Mouse (Mus musculus) frontal cortex, postnatal 25 days (tissue): ENCODE measurements around the gene Pla2g16.

Experiments
- DNase-seq, 2 experiments: peaks; one replicate each; pipeline ENCODE4 v3.0.0; 2022; ENCODE audit warnings: low spot score in 2 of 2

Gene Pla2g16

GRCm38 (mm10) chr19:7557328-7557822, at the start of gene Pla2g16:
Gene Pla2g16 (plus strand): TSS chr19:7557459.
- no peak for DNase-seq

- no peak for DNase-seq
These were observed 49.2 kb upstream of the Pla2g16 start for GRCm38 (mm10) chr19:7508026-7508425.

GRCm38 (mm10) chr19:7516437-7516836, 40.8 kb upstream of the Pla2g16 start:
- no peak for DNase-seq

DNA sequence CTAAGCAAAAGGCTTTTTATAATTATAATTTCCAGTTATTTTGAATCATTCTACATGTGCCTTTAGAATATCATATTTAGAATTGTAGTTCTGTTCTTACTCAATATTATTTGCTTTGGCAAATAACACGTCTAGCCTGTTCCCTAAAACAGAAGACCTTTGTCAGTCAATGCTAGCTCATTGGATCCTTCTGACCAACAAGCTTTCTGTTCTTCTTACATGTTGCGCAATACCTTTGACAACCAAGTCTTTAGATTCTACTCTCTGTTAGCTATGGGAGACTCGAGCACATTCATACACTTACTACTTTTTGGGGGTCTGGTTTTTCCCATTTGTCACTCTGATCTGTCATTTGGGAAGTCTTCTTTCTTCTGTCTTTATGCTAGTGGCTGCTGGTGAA, 35.6 kb upstream of the Pla2g16 start:
- DNase-seq = no peak

- no peak for DNase-seq
These were observed 34.4 kb upstream of the Pla2g16 start for GRCm38 (mm10) chr19:7522856-7523255.

DNA sequence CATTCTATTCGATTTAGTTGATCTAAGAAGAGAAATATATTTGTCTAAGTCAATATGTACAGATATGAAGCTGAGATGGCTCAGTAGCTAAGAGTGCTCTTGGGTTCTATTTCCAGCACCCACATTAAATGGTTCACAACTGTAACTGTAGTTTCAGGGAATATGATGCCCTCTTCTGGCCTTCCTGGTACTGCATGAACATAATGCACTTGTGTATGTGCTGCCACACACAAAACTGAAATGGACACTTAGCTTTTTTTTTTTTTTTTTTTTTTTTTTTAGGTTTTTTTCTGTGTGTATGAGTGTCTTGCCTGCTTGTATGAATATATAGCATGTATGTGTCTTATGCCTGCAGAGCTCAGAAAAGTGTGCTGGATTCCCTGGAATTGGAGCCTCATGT, 34.0 kb upstream of the Pla2g16 start:
- no peak for DNase-seq

DNA sequence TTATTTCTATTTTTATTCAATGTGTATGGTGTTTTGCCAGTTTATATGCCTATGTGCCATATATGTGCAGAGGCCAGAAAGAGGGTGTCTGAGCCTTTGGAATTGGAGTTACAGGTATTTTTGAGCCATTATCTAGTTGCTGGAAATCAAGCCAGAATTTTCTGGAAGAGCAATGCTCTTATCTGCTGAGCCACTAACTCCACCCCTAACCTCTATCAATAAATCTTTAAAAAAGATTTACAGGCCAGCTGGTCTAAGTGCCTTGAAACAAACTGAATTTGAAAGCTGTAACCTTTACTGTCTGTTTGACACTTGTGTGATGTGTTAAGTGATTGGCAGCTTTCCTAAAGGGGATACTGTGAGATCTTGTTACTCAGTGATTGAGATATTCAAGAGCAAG, 33.5 kb upstream of the Pla2g16 start:
- DNase-seq = no peak

DNA sequence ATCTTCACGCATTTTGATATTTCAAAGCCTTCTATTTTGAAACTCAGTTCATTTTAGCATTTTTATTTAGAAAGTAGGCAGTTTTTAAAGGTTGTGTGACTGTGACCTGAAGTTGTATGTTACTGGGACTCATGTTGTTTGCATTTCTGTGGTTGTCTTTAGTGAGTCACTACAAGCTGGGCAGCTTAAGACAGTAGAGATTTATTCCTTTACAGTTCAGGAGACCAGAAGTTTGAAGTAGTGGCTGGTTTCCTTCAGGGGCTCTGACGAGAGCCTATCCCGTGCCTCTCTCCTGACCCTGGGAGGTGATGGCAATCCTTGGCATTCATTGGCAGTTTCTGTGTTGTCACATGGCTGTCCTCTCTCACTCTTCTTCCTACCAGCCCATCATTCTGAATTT, 32.4 kb upstream of the Pla2g16 start:
- DNase-seq = no peak

- DNase-seq = peak; percentile 35 to 57
These were observed 28.4 kb upstream of the Pla2g16 start for GRCm38 (mm10) chr19:7528639-7529428.

DNA sequence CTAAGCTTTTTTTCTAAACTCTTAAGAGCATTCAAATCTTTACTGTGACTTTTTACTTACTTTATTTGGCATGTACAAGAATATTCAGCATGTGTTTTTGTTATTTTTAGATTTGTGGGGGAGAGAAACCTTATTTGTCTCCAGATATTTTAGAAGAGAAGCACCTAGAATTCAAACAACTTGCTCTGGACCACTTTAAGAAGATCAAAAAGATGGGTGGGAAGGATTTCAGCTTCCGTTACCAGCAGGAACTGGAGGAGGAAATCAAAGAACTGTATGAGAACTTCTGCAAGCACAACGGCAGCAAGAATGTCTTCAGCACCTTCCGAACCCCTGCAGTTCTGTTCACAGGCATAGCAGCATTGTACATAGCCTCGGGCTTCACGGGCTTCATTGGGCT, 25.4 kb upstream of the Pla2g16 start:
- DNase-seq = no peak

DNA sequence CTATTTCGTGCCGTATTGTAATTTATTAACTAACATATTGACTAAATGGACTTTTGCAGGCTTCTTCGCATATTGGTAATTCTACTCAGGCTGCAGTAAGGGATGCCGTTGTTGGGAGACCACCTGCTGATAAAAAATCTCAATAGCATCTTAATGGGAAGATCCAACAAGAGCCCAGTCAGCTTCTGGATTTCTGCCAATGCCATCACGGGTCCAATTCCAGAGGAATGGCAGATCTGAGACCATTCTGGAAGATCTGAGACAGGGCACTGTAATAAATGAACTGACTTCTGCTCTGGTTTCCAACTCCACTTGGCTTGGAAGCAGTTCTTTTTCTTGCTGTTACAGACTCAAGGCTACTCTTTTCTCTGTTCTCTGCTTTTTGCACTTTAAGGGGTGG, 23.4 kb upstream of the Pla2g16 start:
- DNase-seq = no peak

DNA sequence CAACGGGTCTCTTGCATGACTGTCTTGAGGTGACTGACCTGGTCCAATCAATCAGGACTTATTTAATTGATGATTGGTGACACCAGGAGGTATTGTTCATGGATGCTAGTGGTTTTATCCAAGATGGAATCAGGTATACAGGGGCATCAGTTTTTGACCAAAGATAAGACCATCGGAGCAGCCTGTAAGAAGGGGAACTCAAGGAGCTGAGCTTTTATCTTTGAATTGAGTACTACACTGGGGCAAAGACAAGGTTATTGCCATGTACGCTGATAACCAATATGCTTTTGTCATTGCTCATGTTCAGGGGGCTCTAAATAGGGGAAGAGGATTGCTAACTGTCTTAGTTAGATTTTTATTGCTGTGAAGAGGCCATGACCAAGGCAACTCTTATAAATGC, 8.3 kb upstream of the Pla2g16 start:
- DNase-seq = no peak

GRCm38 (mm10) chr19:7551550-7552300, 5.5 kb upstream of the Pla2g16 start:
- no peak for DNase-seq

DNA sequence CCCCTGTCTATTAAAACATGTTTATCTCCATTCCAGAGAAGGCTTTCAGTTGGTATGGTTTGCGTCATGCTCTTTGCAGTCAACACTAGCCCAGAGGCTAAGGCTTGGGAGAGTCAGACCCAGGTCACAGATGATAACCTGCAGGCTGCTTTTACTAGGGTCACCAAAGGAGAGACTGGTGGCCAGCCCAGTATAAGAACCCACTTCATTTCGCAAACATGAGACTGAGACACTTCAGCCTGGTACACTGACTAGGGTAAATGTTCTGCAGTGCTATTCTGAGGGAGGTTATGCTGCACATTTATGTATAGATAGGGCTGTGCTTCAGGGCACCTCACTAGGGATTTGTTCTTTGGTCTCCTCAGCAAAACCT, 5.0 kb upstream of the Pla2g16 start:
- no peak for DNase-seq

DNA sequence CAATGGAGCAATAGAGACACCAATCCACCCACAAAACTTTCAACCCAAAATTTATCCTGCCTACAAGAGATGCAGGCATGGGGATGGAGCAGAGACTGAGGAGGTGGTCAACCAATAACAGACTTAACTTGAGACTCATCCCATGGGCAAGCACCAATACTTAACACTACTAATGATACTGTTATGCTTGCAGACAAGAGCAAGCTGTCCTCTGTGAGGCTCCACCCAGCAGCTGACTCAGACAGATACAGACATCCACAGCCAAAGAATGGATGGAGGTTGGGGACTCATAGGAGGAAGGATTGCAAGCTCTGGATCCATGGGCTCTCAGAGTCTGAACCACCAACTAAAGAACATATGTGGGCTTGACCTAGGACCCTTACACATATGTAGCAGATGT, 3.8 kb upstream of the Pla2g16 start:
- no peak for DNase-seq

DNA sequence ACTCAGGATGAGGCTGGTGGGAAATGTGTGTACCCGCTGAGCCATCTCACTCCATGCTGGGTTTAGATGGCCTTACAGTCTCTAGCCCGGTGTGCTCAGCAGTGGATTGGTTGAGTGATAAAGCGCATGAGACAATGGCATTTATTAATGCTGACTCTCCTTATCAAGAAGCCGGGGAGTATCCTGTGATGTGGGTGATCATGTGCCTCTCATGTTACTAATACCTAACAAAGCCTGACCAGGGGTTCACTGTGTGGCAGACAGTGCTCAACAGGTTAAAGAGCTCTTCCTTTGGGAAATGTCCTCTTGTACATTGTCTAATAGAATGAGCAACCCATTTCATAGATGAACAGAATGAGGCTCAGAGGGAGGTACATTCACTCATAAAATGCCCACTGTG, 2.4 kb upstream of the Pla2g16 start:
- no peak for DNase-seq

- DNase-seq = no peak
These were observed 618 bp upstream of the Pla2g16 start for GRCm38 (mm10) chr19:7556641-7557040.

DNA sequence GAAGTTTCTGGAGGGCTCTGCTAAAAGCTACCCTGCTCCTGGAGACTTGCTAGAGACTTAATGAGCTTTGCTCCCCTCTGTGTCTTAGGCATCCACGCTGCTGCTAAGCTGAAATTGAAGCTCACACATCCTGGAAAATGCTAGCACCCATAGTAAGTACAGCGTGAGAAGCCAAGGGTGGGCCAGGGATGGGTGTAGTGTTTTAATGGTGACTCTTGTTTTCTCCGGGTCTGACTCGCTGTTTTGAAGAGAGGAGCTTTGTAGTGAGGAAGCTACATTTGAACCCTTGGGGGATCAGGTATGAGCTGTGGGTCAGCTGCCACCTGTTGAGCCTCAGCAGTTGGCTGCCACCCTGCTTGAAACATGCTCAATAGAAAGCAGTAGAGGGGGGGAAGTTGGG, 585 bp downstream of the Pla2g16 start:
- DNase-seq = no peak

DNA sequence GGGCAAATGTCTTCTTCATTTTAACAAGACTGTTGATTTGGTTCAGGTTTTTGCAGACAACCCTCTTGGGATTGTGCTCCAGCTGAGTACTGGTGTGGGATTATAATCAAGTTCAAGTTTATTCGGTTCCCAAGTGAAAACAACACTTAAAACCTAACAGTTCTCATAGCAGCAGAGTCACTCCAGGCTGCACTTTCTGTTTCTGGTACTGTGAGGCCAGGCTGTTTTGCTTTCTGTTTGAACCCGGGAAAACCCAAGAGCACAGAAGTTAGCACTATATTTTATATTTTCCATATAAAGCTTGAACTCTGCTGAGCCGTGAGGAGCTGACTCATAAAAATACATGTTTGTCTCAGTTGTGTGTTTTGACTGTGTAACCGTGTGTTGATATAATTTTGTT, 1.4 kb downstream of the Pla2g16 start:
- no peak for DNase-seq

DNA sequence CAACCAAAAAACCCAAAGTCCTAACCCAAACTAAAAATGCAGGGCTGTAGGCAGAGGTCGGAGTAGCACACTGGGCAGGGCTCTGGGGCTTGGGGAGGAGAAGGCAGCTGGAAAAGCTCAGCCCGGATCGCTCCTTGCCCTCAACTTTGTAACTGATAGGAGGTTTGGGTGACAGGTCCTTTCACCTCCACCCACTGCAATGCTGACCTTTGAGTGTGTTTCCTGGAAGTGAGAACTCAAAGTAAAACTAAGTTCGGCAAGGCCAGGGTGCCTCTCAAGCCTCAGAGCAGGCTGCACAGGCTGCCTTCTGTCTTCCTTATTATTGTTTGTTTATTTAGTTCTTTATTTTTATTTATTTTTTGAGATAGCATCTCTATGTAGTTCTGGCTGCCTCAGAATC, 2.7 kb downstream of the Pla2g16 start:
- DNase-seq = no peak

DNA sequence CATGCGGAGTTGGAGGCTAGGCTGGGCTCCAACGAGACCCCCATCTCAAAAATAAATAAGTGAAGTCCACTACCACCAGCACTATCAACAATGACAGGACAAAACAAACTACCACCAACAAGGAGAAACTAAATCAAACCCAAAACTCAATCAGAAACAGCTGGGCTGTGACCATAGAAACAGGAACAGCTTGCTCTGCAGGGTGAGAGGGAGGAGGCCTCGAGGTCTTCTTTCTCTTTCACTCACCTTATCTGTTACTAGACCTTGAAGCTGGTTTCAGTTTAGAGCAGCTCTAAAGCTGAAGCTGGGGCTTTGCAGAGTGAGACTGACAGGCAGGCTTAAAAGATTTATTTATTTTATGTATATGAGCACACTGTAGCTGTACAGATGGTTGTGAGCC, 4.2 kb downstream of the Pla2g16 start:
- no peak for DNase-seq

DNA sequence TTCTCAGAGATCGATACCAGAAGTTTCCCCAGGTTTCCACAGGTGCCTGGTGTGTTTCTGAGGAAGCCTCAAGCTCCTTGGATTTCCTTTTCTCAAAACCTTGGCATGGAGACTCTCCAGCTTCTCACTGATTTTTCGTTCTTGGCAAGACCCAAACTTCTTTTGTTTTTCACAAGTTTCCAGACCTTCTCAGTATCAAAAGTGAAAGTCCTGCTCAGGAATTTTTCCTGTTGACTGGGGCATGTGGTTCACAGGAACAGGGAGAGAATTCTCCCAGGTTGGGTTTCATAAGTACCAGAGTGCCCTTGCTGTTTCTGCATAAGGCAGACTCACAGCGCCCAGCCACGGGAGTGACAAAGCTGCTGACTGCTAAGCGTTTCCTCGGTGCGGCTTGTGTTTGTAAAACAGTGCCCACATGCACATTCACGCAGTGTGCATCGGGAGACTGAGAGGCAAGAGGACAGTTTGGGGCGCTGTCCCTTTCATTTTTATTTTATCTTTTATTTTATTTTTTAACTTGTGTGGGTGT, 5.4 kb downstream of the Pla2g16 start:
- DNase-seq = no peak

GRCm38 (mm10) chr19:7563676-7564075, 6.4 kb downstream of the Pla2g16 start:
- no peak for DNase-seq
